Mouse (Mus musculus) cerebellum, adult 2 months (tissue): Measurements from ENCODE around the gene Jun. TPM values are rescaled to one million over a fixed set of nuclear protein-coding genes. Genes with fewer than 3 reads are reported as not detected.

ENCODE experiments used
- DNase-seq, 2 experiments: peaks; one replicate each; pipeline ENCODE4 v3.0.0; 2021
- H3K27ac ChIP-seq: fragments of 200-500 bp; 2 replicates; pipeline ENCODE4 v1.5.1; 2012; ENCODE audit warnings: low read length, control low read depth, inconsistent platforms; ENCODE audit not compliant: insufficient read depth
- H3K27me3 ChIP-seq: fragments of 200-500 bp; 2 replicates; pipeline ENCODE4 v1.6.1; 2012; ENCODE audit warnings: inconsistent platforms, mild to moderate bottlenecking, low read length, moderate library complexity; ENCODE audit not compliant: control insufficient read depth, insufficient read depth
- H3K4me1 ChIP-seq: fragments of 200-500 bp; 2 replicates; pipeline ENCODE4 v1.6.1; 2011; ENCODE audit warnings: low read length; ENCODE audit not compliant: control insufficient read depth, insufficient read depth
- H3K4me3 ChIP-seq: fragments of 200-500 bp; replicated peaks from 2 replicates; pipeline ENCODE3; 2011; ENCODE audit warnings: mild to moderate bottlenecking, low read depth, low read length, control low read depth; ENCODE audit not compliant: insufficient read depth
- CTCF ChIP-seq: fragments of 200-500 bp; IDR thresholded peaks from 2 replicates; pipeline ENCODE4 v1.5.1; 2011; ENCODE audit warnings: low read depth, mild to moderate bottlenecking, control low read depth, low read length, moderate library complexity, borderline replicate concordance; ENCODE audit not compliant: insufficient read depth
- POLR2A ChIP-seq: fragments of 200-500 bp; IDR thresholded peaks from 2 replicates; pipeline ENCODE4 v1.6.1; 2011; ENCODE audit warnings: low read length, control low read depth, borderline replicate concordance; ENCODE audit not compliant: insufficient read depth
- WGBS: fragments of 180-500 bp; shearing (Covaris S2); methylation state at CpG from one replicate; pipeline ENCODE4 v1.1.7; 2018; 5-methylcytosine and 5-hydroxymethylcytosine counted together
- polyA plus RNA-seq: library from polyadenylated mRNA; depleted of rRNA; stranded (reverse); fragments of >200 nt; gene quantifications from 2 replicates; pipeline ENCODE4 v1.2.3, GENCODE M21; 2012

The Jun gene
- polyA plus RNA-seq, 1 experiment = 50.8 TPM

DNA sequence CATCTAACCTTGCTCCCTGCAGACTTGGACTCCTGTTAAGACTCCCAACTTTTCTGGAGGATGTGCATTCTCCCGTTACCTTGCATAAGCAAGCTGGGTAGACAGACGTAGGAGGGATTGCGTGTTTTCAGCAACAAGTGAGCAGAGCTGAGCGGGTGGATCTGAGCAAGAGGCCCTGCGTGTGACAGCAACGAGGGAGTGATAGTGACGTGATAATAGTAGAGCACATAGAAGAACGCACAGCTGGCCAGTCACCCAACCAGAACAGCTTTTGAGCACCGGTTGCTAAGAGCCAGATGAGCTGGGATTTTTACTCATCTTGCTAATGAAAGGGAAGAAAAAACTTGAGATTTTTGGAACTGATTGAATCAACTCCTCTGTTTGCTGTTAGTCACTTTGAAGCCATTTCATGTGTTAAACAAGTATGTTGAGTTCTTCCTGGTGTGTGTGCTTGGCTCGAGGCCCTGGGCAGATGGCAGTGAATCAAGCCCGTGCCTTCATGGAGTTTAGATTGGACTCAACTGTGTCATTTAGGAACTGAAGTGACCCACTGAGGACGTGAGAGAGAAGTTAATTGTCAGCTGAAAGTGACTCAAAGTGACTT, 28.6 kb downstream of the Jun start:
- DNase-seq = no peak
- no peaks in the 10 kb centered on the region for H3K27me3 ChIP-seq
- no peaks in the 10 kb centered on the region for H3K4me1 ChIP-seq
- no peak overlapping the region for H3K27ac ChIP-seq
- TF ChIP-seq CTCF (no peak), POLR2A (no peak)
- 32% methylated on average over 12 of the region's 12 CpGs for WGBS
- H3K4me3 ChIP-seq = no peak overlapping the region

DNA sequence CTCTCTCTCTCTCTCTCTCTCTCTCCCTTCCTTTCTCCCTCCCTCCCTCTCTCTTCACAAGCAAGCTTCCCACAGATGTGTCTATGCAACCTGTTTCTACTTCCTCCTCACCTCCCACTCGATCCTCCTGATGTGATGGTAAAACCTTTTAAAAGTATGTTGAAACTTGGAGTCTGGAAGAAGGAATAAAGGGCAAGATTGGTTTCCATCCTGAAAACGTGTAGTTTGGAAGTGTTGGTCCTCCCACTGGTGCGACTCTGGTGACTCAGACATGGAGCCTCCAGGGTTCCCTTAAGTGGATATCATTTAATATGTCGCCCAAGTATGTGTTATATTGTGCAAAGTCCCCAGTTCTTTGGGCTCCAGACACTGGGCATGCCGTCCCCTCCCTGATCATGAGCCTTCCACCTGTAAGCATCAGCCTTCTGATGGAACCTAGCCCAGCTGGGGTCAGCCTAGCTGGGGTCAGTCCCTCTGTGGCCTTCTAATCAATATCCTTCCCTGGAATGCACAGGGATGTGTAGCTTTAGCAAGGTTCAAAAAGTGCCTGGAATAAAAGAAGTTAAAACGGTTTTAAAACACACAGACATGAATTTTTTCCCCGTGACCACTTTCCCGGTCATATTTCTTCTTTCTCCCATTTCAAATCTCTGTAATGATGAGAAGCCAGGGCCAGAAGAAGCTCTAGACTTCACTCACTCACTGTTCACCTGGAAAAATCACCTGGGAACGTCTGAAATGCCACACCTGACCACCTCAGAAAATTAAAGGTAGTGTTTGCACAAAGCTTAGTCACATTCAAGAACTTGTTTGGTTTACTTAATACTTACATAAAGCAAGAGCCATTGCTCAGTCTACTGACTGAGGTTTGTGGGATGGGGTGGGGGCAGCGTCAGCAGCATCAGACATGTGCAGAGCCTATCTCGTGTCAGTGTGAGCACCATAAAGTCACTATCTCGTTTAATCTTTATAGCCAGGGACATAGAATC, 30.1 kb downstream of the Jun start:
- H3K27ac ChIP-seq = no peak overlapping the region
- H3K27me3 ChIP-seq = no peaks in the 10 kb centered on the region
- no peaks in the 10 kb centered on the region for H3K4me1 ChIP-seq
- 90% methylated on average over 12 of the region's 12 CpGs for WGBS
- no peak overlapping the region for H3K4me3 ChIP-seq
- TF ChIP-seq CTCF = no peak
- no peak for TF ChIP-seq POLR2A
- no peak for DNase-seq

DNA sequence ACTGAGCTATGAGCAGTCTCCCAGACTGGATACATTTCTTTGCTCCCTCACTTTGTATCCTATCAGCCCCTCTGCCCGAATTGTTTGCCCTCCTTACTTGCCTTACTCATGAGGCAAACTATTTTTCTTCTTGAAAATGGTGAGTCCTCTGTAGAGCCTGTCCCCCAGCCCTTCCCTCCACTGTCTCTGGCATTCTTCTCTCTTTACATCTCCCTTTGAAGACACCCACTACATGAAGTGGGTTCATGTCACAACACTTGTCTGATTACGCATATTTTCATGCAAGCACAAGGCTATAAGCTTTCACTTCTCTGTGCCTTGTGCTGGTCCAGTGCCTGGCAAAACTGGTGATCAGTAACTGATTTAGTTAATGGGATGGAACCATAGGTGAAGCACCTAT, 31.8 kb downstream of the Jun start:
- WGBS = 91% methylated on average over 2 of the region's 2 CpGs
- TF ChIP-seq CTCF (no peak), POLR2A (no peak)
- Histone ChIP-seq H3K27ac (no peak overlapping the region), H3K27me3 (no peaks in the 10 kb centered on the region), H3K4me1 (no peaks in the 10 kb centered on the region), H3K4me3 (no peak overlapping the region)
- no peak for DNase-seq

DNA sequence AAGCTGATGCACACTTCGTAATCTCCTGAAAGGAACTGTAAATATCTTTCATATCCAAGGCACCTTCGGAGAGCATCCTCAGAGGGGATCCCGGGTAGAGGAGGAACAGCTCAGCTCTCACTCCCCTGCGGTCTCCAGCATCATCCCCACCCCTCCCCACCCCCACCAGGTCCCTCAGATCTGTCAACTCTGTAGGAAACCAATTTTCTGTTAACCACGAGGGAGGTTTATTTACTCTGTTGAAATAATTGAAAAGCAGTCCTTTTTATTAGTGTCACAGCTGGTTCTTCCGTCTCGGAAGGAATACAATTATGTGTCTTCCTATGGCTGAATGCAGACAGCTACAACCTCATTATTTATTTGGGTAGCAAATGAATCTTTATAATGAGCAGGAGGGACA, 33.8 kb downstream of the Jun start:
- no peaks in the 10 kb centered on the region for H3K4me1 ChIP-seq
- 44% methylated on average over 7 of the region's 7 CpGs for WGBS

DNA sequence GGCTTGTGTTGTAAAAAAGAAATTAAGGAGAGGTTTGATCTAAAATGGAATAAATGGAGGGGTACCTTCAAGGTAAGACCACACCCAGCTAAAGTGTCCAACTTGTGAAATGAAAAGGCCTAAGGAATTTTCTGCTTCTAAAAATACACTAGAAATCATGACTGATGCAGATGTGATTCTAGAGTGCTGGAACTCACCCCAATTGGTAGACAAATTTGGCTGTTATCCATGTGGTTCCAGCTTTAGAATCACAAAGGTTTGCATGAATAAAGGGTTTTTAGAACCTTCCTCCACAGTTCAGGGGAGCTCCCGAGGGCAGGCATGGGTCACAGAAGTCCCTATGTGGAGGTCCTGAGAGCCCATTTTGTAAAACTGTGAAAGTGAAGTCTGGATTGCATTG, 39.3 kb downstream of the Jun start:
- WGBS = 62% methylated on average over 1 of the region's 1 CpGs
- no peak for DNase-seq
- H3K27me3 ChIP-seq = no peaks in the 10 kb centered on the region

More for the DNA sequence above, 33.8 kb downstream of the Jun start:
- Histone ChIP-seq H3K27me3 (no peaks in the 10 kb centered on the region), H3K27ac (no peak overlapping the region), H3K4me3 (no peak overlapping the region)
- TF ChIP-seq POLR2A (no peak), CTCF (no peak)
- no peak for DNase-seq

DNA sequence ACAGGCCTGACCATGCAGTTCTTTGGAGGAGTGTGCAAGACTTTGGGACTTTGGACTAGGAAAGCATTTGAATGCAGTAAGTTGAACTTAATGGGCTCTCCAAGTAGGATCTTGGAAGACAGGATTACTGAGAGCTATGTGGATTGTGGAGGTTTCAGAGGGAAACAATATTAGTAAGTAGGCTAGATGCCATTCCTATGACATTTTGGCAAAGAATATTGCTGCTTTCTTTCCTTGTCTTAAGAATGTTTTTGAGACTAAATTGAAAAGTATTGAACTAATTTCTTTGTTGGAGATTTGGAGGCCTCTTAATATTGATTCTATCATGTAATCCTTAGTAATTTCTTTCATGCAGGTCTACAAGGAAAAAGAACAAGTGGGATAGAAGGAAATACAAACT, 39.8 kb downstream of the Jun start:
- H3K27ac ChIP-seq = no peak overlapping the region
- no peaks in the 10 kb centered on the region for H3K4me1 ChIP-seq
- no peak overlapping the region for H3K4me3 ChIP-seq
- no peak for TF ChIP-seq POLR2A
- TF ChIP-seq CTCF = no peak
- no peak for DNase-seq
- H3K27me3 ChIP-seq = no peaks in the 10 kb centered on the region

More for the DNA sequence above, 39.3 kb downstream of the Jun start:
- no peak overlapping the region for H3K27ac ChIP-seq
- TF ChIP-seq POLR2A (no peak), CTCF (no peak)
- no peaks in the 10 kb centered on the region for H3K4me1 ChIP-seq
- no peak overlapping the region for H3K4me3 ChIP-seq

DNA sequence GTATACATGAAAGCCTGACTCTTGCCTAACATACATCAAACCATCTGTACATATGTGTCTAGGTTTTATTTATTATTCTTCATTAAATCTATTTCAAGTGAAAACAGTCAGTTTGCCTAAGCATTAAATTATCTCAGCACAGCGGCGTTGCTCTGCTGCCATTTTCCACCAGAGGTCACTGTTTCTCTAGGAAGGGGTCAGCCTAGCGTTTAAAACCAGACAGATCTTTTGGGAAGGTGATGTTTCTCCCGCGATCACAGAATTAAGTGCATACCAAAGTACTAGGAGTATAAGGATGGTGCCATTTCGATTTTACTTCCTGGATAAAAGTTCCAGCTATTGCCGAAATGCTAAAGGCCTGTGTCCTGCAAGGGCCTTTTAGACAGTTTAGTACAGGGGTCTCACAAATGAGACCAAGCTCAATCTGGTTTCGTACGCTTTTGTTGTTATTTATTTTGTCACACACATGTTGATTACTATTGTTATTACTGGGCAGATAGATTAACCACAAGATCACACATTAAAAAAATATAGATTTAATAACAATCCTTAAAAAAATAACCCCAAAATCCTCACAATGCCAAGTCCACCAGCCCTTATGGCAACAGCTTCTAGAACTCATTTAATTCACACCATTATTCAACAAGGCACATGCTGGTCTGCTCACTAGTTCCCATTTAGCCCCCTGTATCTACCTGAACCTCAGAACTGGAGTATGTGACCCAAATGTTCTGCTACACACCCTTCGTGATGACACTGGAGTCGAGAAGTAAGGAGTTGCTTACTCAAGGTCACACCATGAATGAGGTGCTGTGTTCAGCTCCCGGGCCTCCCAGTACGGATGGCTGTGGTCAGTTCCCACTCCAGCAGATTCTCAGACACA, 43.6 kb downstream of the Jun start:
- WGBS = 45% methylated on average over 13 of the region's 13 CpGs
- H3K27ac ChIP-seq = no peak overlapping the region
- TF ChIP-seq POLR2A (no peak), CTCF (peak; percentile 87)
- no peaks in the 10 kb centered on the region for H3K4me1 ChIP-seq
- DNase-seq = peak; percentile 56 to 76
- H3K27me3 ChIP-seq = no peaks in the 10 kb centered on the region
- H3K4me3 ChIP-seq = no peak overlapping the region
